15 mouse cellular contexts compared by ENCODE assay signal in the genomic region with DNA sequence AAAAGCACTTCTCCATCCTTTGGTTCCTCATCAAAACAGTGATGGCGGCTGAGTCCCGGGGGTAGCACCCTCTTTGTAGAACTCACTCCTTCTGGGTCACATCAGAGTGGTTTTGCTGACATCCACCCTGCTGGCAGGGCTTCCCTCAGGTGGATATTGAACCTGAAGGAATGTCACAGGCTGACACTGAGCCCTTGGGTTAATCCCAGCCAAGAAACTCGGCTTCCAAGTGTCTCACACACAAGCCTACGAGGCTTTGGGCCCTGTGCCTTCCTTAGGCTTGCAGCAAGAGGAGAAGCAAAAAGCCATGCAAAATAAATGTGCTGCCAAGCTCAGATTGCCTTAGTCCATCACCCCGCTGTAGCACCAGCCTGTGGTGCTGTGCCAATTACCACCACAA.
DNase-seq lines count a peak whose midpoint lies in the region; TF ChIP-seq lines count a peak whose summit lies in the region.
"Had no signal": no experiment of that assay in that cellular context is flagged by ENCODE, and none has a peak within 500 bp of the region (broad histone marks: within the 10 kb centered on the region; RNA-seq: fewer than 3 reads in every experiment).

No protein-coding gene starts in this region.

- H3K4me3 ChIP-seq in small intestine, adult 2 months (ENCODE audit: low read depth, low read length): no peak overlapping the region
- H3K4me3 ChIP-seq: embryonic facial prominence, embryonic 15.5 days; left cerebral cortex, adult 2 months; limb, embryonic 13.5 days had no signal

- H3K36me3 ChIP-seq in small intestine, adult 2 months (ENCODE audit: control insufficient read depth, insufficient read depth, low read length): no peaks in the 10 kb centered on the region
- H3K36me3 ChIP-seq: embryonic facial prominence, embryonic 15.5 days; G1E; limb, embryonic 13.5 days had no signal

- H3K27ac ChIP-seq in small intestine, adult 2 months (ENCODE audit: insufficient read depth, low read depth, low read length): 0 out of 2 replicates have a peak overlapping the region, but pooled peaks have one; percentile 19
- H3K27ac ChIP-seq: embryonic facial prominence, embryonic 15.5 days; left cerebral cortex, adult 2 months; limb, embryonic 13.5 days had no signal

- 80% methylated on average over 5 of the region's 5 CpGs for WGBS in small intestine, adult 2 months

- H3K27me3 ChIP-seq in small intestine, adult 2 months (ENCODE audit: control insufficient read depth, insufficient read depth, low read length): no peaks in the 10 kb centered on the region
- H3K27me3 ChIP-seq: embryonic facial prominence, embryonic 15.5 days; limb, embryonic 13.5 days had no signal

- peak; percentile 6 to 7 for DNase-seq in cerebellum, adult 18-20 months
- no peak for DNase-seq in cerebellum, postnatal 25 days
- DNase-seq in heart, adult 9 months (ENCODE audit: low spot score in 2 of 2): peak; percentile 13 to 17
- no peak for DNase-seq in heart, postnatal 25 days (ENCODE audit: low spot score)
- peak; percentile 17 to 24 for DNase-seq in gastrocnemius, postnatal 36 days
- no peak for DNase-seq in embryo, embryonic 10 days (ENCODE audit: low spot score)
- DNase-seq: liver, postnatal 0 days; lung, postnatal 4 days; midbrain, embryonic 14.5 days; thymus, postnatal 25 days had no signal

- intact Hi-C loops in heart, postnatal 25 days (cut with DNase I): no loop called here
- intact Hi-C loops in gastrocnemius, postnatal 36 days (cut with DNase I): no loop called here

- TF ChIP-seq CTCF in small intestine, adult 2 months (IDR thresholded peaks at IDR 0.05; ENCODE audit: extremely low read depth, insufficient read length, insufficient replicate concordance, low read depth, low read length): no peak

- no peak for TF ChIP-seq POLR2A in small intestine, adult 2 months (IDR thresholded peaks at IDR 0.05; ENCODE audit: low read depth, low read length)

- H3K4me1 ChIP-seq in small intestine, adult 2 months (ENCODE audit: control insufficient read depth, insufficient read depth, insufficient read length, low read length): peaks cover 7% of the 10 kb centered on the region
- H3K4me1 ChIP-seq: embryonic facial prominence, embryonic 15.5 days had no signal

Comparison
In these comparisons a context has a peak if more than half of its experiments do, and no peak if none do; other contexts are left out.
1. DNase-seq: peak in cerebellum, adult 18-20 months (2 of 2), heart, adult 9 months (2 of 2) and gastrocnemius, postnatal 36 days (2 of 2); none in cerebellum, postnatal 25 days (0 of 2), heart, postnatal 25 days (single experiment) and embryo, embryonic 10 days (single experiment).